Mouse (Mus musculus): ENCODE measurements at regions not wholly inside any gene's neighbourhood (a gene's known extent, or its start where the extent isn't known, plus 50 kb on each side); places are given as distances from the start of the nearest gene placed in this dataset.

DNA sequence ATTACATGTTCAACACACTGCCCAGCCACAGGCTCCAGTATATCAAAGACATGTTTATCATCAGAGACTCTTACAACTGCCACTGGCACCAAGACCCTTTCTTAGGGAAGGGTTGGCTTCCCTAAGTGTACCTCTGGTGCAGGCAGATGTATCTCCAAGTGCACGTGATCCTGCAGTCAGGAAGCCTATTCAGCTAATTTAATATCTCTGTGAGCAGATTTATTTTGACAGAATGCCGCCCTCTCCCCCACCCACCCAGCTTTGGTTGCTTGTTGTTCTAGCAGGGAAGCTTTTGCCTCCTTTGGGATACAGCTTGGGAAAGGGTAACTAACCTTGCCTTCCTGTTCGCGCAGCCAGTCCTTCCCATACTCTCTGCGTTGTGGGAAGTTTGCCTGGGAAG lies 83.5 kb upstream of the Spon1 start:
- Histone ChIP-seq H3K9me3 (replicated peaks; ENCODE audit: low read length) (no peaks in the 10 kb centered on the region), H3K9ac (ENCODE audit: insufficient read depth, low read depth) (no peak overlapping the region), H3K79me2 (replicated peaks; ENCODE audit: control insufficient read depth, extremely low read depth, insufficient read depth, poor library complexity, severe bottlenecking) (no peaks in the 10 kb centered on the region), H3K4me3 (replicated peaks in 1 of 3; ENCODE audit: low read depth in 2 of 3, low read length in 2 of 3, poor library complexity in 1 of 3) (no peak overlapping the region), H3K27me3 (replicated peaks) (peaks cover 6% of the 10 kb centered on the region), H3K27ac (ENCODE audit: insufficient read depth, low read depth) (no peak overlapping the region), H3K4me2 (ENCODE audit: insufficient read depth, low read depth, poor library complexity, severe bottlenecking) (no peak overlapping the region), H3K36me3 (replicated peaks in 1 of 2; ENCODE audit: control insufficient read depth in 1 of 2, insufficient read depth in 1 of 2, low read length in 1 of 2) (no peaks in the 10 kb centered on the region), H3K4me1 (ENCODE audit: control insufficient read depth in 1 of 2, insufficient read depth in 2 of 2) (no peaks in the 10 kb centered on the region)
- no peak for DNase-seq (ENCODE audit: extremely low read depth)
- dilution Hi-C loops (cut with MboI; ENCODE audit: extremely low pct_ligation_motif_present, extremely low pct_unique_long_range_greater_than_20kb, low sequenced_read_pairs) (no loop called here), in situ Hi-C loops (cut with MboI; ENCODE audit: low pct_ligation_motif_present, low pct_unique_long_range_greater_than_20kb, low sequenced_read_pairs) (no loop called here)
- TF ChIP-seq SMC3 (IDR thresholded peaks at IDR 0.05; ENCODE audit: low read depth, low read length) (no peak), CTCF (conservative IDR thresholded peaks at IDR 0.05 in 1 of 2, IDR thresholded peaks at IDR 0.05 in 1 of 2; ENCODE audit: low read depth in 2 of 2, low read length in 2 of 2) (no peak), SIN3A (IDR thresholded peaks at IDR 0.05; ENCODE audit: low read length) (no peak), HCFC1 (IDR thresholded peaks at IDR 0.05; ENCODE audit: low read depth, low read length) (no peak), NRF1 (IDR thresholded peaks at IDR 0.05; ENCODE audit: low read depth, low read length) (no peak), MAFK (IDR thresholded peaks at IDR 0.05; ENCODE audit: insufficient replicate concordance, low read length) (no peak), MXI1 (IDR thresholded peaks at IDR 0.05; ENCODE audit: low read depth, low read length) (no peak), PAX5 (IDR thresholded peaks at IDR 0.05; ENCODE audit: low read length) (no peak), ETS1 (conservative IDR thresholded peaks at IDR 0.05; ENCODE audit: low read depth, low read length) (no peak), GABPA (IDR thresholded peaks at IDR 0.05; ENCODE audit: insufficient replicate concordance, low read depth, low read length) (no peak), TBP (conservative IDR thresholded peaks at IDR 0.05; ENCODE audit: low read depth, low read length) (no peak), IRF4 (IDR thresholded peaks at IDR 0.05; ENCODE audit: low read depth, low read length) (no peak), ELF1 (IDR thresholded peaks at IDR 0.05; ENCODE audit: low read depth, low read length) (no peak), RAD21 (IDR thresholded peaks at IDR 0.05; ENCODE audit: low read depth, low read length) (no peak), UBTF (IDR thresholded peaks at IDR 0.05; ENCODE audit: low read depth, low read length) (no peak), MAX (IDR thresholded peaks at IDR 0.05; ENCODE audit: low read length) (no peak), USF2 (conservative IDR thresholded peaks at IDR 0.05; ENCODE audit: low read depth, low read length) (no peak), BHLHE40 (IDR thresholded peaks at IDR 0.05; ENCODE audit: low read depth, low read length) (no peak), ZNF384 (IDR thresholded peaks at IDR 0.05; ENCODE audit: low read depth, low read length) (no peak)

DNA sequence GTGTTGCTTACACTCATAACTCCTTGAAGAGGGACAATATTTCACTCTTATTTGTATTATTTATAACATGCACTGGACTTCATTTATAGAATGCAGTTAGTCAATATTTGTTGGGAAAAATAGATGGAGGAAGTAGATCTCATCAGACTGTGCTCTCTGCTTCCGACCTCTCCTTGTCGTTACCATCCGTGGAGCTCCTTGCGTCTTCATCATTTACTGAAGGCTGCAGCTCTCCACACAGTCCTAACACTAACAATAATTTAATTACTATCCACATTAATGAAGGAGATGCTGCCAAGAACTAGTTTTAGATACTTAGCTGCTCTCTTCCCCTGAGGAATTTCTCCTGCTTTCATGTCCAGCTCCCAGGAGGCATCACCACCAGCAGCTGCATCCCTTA lies 80.4 kb upstream of the Spon1 start:
- in situ Hi-C loops (cut with MboI; ENCODE audit: low pct_ligation_motif_present, low pct_unique_long_range_greater_than_20kb, low sequenced_read_pairs): no loop called here
- H3K4me3 ChIP-seq (replicated peaks in 1 of 3; ENCODE audit: low read depth in 2 of 3, low read length in 2 of 3, poor library complexity in 1 of 3): no peak overlapping the region
- no peak for DNase-seq (ENCODE audit: extremely low read depth)
- H3K27me3 ChIP-seq (replicated peaks): peaks cover 3% of the 10 kb centered on the region
- no peak for TF ChIP-seq ZKSCAN1 (IDR thresholded peaks at IDR 0.05; ENCODE audit: borderline replicate concordance, low read depth, low read length)
- no peak for TF ChIP-seq E2F4 (IDR thresholded peaks at IDR 0.05; ENCODE audit: insufficient replicate concordance, low read depth, low read length)
- TF ChIP-seq GABPA (IDR thresholded peaks at IDR 0.05; ENCODE audit: insufficient replicate concordance, low read depth, low read length): no peak
- no peak for TF ChIP-seq POLR2A (IDR thresholded peaks at IDR 0.05; ENCODE audit: low read depth, low read length)
- TF ChIP-seq PAX5 (IDR thresholded peaks at IDR 0.05; ENCODE audit: low read length): no peak
- no peak for TF ChIP-seq MXI1 (IDR thresholded peaks at IDR 0.05; ENCODE audit: low read depth, low read length)
- TF ChIP-seq IRF4 (IDR thresholded peaks at IDR 0.05; ENCODE audit: low read depth, low read length): no peak
- no peak for TF ChIP-seq RAD21 (IDR thresholded peaks at IDR 0.05; ENCODE audit: low read depth, low read length)
- TF ChIP-seq RCOR1 (conservative IDR thresholded peaks at IDR 0.05; ENCODE audit: low read depth, low read length): no peak
- no peak for TF ChIP-seq KAT2A (IDR thresholded peaks at IDR 0.05; ENCODE audit: insufficient replicate concordance, low read length)
- no peaks in the 10 kb centered on the region for H3K79me2 ChIP-seq (replicated peaks; ENCODE audit: control insufficient read depth, extremely low read depth, insufficient read depth, poor library complexity, severe bottlenecking)
- H3K9me3 ChIP-seq (replicated peaks; ENCODE audit: low read length): no peaks in the 10 kb centered on the region
- dilution Hi-C loops (cut with MboI; ENCODE audit: extremely low pct_ligation_motif_present, extremely low pct_unique_long_range_greater_than_20kb, low sequenced_read_pairs): no loop called here
- no peak overlapping the region for H3K4me2 ChIP-seq (ENCODE audit: insufficient read depth, low read depth, poor library complexity, severe bottlenecking)
- no peak overlapping the region for H3K27ac ChIP-seq (ENCODE audit: insufficient read depth, low read depth)
- no peak overlapping the region for H3K9ac ChIP-seq (ENCODE audit: insufficient read depth, low read depth)
- H3K36me3 ChIP-seq (replicated peaks in 1 of 2; ENCODE audit: control insufficient read depth in 1 of 2, insufficient read depth in 1 of 2, low read length in 1 of 2): no peaks in the 10 kb centered on the region
- H3K4me1 ChIP-seq (ENCODE audit: control insufficient read depth in 1 of 2, insufficient read depth in 2 of 2): peaks cover 2 to 12% of the 10 kb centered on the region in 2 experiments; a peak in 2 of 4 replicates

Data from CH12.LX (cell line).